Mouse (Mus musculus) kidney, postnatal 25 days (tissue): ENCODE measurements around the gene Trio.

Source experiments
- DNase-seq, 2 experiments: peaks; one replicate each; pipeline ENCODE4 v3.0.0; 2021; ENCODE audit warnings: mixed read lengths in 2 of 2

The Trio gene

DNA sequence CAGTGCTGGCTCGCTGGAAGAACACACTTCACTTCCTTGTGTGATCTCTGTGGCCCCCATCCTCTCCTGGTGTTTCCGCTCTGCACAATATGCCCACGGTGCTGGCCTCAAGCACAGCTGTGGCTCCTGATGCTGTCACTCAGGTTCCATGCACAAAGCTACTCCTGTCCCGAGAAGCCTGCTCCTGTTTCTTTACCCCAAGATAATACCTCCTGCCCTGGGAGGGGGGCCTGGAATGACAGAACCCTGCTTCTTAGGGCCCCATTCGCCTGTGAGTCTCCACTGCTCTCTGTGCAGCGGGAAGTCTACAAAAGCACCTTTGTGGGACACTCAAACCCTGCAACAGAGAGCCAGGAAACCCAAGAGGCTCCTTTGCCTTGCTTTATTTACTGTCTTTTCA, 232.4 kb downstream of the Trio start:
- DNase-seq: no peak

DNA sequence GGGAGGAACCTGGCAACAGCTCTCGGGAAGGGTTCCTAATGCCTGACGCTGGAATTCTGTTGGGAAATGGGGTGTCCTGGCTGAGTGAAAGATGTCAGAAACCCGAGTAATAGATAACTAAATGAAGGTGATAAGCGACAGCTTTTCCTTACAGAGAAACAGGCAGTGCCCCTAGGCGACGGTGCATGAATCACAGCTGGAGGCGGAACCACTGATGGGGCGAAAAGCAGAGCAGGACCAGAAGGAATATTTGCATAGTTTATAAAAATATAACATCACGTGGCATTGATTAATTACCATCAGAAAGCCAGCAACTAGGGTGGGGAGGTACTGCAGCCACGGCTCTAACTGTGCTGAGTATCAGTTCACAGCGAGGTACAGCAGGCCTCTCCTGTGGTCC, 233.2 kb downstream of the Trio start:
- no peak for DNase-seq

DNA sequence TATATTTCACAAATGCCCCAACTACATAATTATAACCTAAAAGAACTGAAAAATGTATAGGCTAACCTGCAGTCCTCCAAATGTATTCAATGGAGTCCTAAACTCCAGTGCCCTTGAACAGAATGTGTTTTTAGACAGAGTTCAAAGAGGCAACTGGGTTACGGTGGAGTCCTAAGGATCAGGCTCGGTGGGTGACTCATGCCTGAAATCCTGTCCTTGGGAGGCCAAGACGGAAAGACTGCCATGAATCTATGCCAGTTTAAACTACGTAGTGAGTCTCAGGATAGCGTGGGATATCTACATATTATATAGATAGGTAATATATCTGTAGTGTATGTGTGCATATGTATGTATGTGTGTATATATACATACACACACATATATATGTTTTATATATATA, 234.5 kb downstream of the Trio start:
- no peak for DNase-seq

DNA sequence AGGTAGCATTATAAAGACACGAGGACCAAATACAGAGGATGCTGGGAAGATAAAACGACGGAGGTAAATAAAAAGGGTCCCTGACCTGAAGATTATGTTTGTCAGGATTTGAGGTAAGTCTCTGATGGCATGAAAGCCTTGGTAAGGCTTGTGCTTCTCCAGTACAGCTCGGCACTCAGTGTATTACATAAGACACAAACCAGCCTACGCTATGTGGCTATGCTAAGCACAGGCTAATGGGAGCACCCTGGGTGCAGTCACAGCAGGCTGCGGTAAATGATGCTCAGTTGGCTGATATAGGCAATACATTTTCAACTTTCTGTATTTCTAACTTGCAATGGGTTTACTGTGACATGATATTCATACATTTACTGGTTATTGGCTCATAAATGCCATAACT, 234.9 kb downstream of the Trio start:
- no peak for DNase-seq

DNA sequence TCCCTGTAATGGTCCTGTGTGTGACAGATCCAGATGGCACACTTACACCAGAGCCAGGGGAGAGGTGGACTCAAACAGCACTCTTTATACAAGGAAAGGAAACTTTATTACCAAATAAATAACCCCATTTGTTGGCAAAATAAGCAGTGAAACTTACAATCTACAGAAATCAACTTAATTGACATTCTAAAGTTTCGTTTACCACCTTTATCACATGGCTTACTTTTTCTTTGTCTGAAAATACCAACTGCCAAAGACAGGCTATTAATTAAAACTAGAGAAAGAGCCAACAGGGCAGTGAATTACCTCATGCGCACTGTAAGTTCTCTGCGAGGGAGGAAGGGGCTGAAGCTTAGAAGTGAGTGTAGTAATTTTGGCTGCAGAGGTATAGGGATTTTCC, 236.3 kb downstream of the Trio start:
- no peak for DNase-seq

DNA sequence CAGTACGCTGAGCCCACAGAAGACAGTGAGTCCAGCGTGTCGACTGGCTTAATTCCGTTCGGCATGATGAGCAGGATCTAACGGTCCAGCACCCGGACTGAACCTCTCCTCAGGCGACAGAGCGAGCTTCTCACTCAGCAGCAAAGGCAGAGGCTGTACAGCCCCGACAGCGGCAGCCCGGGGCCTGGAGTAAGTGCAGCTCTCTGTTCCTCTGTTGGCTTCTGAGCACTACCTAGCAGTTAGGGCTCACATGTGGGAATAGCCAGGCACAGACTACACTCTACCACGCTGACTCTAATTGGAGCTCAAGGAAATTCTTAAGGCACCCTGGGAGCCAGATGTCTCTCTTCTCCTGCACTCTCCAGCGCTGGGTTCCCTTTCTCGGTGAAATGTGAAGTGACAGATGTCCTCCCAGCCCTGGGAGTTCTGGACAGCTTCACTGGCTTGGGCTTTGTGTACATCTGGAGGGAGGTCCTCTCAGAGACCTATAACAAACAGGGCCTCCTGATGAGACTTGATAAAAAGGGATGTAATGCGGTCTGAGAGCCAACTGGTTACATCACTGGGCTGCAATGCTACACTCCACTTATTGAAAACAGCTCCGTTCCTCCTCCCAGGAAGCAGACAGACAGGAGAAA, 237.4 kb downstream of the Trio start:
- DNase-seq: no peak

DNA sequence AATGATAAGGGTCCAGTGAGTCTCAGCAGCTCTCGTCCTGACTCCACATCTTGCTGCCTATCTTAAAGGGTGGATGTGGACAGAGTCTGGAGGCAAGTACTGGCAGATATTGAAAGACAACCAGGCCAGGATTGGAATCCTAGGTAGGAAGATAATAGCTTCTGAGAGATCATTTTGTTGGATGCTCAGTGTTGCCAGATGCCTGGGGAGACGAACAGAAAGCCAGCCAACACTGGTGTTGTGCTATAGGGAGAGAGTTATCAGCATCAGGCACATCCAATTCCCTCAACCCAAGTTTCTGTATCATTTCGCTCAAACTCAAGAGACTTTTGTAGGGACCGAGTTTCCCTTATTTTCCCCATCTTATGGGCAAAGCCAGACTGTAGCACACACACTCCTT, 238.5 kb downstream of the Trio start:
- DNase-seq: no peak

DNA sequence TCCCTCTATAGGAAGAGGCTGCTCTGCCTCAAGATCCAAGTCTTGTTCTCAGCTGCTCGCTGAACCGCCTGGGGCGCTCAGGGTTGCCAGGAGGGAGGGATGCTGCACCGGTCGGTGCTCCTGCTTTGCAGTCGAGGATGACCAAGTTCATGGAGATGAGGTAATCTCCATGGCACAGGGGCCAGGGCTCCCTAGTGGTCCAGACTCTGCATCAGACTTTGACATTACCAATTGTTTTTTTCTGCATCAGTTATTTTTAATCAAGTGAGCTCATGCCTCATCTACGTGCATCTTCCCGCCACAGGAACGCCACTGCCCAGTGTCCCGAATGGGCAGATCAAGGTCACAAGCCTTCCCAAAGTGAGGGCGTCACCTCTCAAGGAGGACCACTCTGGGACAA, 239.2 kb downstream of the Trio start:
- no peak for DNase-seq

DNA sequence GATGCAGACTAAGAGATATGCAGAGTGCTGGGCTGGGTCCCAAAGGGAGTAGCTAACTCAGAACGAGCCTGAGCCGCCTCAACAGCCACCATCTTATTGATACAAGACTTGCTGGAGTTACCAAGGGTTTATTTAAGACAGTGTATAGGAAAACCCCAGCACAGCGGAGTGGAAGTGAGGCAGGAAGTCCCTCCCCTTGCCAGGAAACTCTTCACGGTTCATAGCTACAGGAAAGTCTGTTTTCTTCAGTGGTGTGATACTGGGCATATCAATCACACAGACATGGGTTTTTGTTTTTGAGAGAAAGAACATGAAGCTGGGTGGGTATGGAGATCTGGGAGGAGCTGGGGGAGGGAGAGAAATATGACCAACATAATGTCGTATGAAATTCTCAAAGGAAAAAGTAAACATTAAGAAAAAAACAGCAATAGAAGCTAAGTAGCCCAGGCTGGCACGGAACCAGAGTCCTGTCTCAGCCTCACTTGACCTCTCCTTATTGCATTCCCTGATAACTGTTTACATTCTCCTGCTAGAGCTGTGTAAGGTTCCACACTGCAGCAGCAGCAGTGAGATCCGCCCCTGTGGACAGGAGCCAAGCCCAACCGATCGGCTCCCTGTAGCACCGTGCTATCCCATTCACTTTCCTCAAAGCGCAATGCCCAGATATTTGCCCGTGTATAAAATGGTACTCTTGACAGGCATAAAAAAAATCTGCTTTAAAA, 240.2 kb downstream of the Trio start:
- peak; percentile 66 to 73 for DNase-seq

DNA sequence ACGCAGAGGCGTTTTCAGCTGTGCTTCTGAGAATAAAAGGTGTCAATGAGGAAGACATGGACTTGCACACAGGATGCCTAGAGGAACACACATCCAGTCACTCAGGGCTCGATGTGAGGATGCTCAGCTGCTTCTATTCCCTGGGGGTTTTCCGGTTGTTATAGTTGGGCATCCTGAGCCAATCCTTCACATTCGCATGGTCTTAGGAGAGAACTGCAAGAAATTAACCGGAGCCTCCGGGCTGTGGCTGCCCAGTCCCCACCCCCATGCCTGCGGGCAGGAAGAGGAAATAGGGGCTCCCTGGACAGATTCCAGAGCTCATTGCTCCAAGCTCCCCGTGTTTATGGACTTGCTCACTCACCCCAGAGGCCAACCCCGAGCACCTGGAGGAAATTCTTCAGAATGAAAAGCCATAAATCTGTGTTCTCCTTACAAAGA, 241.5 kb downstream of the Trio start:
- DNase-seq: peak; percentile 85 to 86

DNA sequence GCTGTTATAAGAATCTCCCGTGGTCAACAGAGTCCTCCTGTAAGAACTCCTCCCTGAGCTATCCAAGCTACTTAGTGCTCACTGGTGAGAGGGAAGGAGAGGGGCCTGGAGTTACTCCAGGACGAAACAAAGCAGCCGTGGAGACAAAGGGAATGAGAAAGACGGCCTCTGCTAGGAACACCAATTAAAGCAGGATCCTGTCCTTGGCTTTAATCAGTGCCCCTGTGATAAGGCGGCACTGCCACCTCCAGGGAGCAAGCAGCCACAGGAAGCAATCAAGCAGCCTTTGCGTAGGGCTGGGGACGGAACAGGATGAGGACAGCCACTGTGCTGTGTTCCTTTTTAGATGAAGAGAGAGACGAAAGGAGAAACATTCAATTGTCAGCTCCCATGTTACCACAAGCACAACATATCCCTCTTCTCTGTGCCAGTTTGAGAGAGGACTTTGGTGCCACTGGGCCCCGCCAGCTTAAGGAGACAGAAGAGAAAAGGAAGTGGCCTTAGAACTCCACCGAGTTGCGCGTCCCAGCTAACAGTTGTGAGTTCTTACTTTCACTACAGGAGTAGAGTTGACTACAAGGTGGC, 242.0 kb downstream of the Trio start:
- peak; percentile 44 to 73 for DNase-seq

DNA sequence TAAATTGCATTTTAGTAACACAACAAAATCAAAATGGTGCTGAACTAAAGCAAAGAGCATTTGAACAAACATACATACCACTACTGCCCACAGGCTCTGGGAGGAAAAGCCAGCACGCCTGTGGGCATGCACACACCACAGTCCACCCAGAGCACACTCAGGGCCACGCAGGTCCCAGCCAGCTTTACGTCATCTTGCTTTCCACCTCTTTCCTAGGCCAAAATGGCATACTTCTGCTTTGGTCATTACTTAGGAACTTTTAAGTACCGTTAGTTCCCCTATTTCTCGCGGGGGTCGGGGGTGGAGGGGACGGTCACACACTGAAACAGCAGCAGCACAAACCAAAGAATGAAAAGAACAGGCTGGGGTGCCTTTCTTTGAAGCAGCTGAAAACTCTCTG, 242.6 kb downstream of the Trio start:
- DNase-seq: peak in 1 of 2 experiments; percentile 39

DNA sequence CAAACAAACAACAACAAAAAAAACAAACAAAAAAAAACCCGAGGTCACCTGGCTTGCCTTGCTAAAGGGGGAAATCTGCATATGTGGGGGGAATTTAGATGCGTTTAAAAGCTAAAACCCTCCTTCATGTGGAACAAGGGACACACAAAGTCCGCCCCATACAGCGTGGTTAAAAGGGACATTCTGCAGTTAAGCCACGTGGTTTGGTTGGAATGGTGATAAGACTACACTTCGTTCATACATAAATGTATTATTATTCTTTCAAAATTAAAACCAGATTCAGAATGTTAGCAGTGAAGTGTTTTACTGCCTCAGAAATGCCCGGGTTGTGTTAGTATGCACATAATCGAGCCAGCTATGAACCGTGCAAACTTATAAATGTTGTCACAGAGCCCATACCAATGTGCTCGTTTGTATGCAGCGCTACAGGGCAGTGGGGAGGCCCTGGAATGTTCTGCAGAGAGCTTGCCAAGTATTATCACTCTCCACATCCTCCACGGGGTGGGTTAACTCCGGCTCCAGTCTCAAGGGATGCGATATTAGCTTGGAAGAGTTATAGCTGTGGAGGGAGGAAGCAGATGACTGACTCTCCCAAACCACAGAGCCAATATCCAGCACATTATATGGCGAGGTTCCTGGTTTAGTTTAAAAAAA, 243.1 kb downstream of the Trio start:
- peak; percentile 73 to 84 for DNase-seq

DNA sequence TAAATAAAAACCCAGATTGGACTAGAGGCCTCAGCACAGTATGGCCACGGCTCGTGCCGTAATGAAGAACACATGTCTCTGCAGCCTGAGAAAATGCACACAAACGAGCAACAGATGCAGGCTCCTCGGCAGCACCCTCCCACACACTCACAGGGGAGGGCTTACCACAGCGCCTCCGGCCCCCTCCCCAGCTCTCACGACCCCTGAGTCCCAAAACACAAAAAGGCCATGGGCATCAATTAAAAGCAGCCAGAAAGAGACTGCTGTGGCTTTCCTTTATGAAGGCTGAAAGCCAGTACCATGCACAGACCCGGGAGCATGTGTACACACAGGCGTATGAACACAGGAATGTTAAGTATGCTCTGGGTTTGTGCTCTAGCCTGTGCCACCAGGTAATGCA, 245.8 kb downstream of the Trio start:
- DNase-seq: peak in 1 of 2 experiments; percentile 34

DNA sequence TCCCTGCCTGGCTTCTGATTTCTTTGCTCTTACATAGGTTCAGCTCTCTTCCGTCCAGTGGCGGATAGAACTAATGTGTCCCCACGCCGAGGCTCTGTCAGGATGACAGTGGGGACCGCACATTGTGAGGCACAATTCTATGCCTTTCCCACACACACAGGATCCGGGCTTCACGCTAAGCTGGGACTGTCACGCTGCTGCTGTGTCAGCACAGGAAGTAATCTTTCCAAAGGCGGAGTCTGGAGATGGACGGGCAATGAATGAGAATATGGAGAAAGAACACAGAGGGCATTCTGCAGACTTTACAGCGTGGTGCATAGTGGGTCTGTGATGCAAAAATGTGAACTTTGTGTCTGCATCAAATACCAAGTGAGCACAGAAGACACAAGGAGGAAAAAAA, 246.2 kb downstream of the Trio start:
- DNase-seq: peak; percentile 36 to 42

DNA sequence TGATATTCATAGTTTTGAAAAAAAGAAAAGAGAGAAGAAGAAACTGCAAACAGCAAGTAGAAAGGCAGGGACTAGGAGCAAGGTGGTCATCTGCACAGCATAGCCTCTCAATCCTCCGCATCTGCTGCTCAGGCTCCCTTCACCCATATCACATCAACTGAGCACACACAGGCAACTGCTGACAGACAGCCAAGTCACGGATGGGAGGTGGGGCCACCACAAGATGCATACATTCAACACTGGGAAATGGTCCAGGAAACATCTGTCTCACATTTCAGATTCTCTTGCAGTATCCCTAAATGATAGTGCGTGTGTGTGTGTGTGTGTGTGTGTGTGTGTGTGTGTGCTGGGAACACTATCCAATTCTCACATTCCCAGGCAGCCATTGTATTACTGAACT, 247.4 kb downstream of the Trio start:
- peak in 1 of 2 experiments; percentile 31 for DNase-seq

DNA sequence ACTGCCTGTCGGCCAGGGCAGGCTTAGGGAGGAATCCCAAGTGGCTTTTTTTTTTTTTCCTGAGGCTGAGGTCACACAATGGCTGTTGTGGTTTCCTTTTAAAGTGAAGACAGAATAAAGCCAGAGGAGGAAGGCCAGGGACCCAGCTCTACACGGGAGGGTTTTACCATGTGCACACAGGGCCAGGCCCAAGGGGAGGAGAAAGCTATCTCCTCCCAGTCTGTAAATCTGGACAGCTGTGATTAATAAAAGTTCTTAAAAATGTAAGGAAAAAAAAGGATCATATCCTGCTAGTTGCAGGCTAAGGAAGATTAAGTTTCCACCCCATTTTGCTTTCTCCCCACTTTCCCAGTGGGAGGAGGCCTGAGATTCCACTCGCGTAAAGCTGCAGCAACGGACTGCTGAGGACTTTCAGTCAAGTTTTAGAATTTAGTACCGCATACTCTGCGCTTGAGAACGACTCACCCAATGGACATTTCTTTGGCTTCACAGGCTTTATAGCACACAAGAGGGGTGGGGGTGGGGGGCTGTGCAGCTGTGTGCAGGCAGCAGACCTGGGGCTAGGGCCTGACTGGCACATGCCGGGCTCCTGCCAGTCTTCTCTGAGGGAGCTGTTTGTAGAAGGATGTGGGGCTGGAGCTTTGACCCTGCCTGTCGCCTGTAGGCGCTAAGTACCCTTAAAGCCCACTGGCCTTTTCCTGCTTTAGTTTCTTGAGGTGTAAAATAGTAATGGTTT, 248.0 kb downstream of the Trio start:
- DNase-seq: peak in 1 of 2 experiments; percentile 35

DNA sequence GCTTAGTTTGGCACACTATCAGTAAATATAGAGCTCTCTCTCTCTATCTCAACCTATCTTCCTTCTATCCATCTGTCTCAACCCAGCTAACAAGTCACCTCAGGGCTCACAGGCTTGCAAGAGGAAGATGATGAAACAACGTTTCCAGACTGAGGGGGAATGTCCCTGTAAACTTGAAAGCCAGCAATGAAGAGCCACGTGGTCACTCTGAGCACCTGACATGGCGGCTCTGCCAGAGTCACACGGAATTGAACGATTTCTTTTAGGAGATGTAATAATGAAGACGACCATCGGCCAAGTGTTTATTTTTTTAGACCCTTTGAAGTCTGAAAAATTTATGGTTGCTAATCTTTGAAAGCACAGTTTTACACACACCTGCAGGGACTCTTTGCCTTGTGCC, 251.2 kb downstream of the Trio start:
- no peak for DNase-seq

DNA sequence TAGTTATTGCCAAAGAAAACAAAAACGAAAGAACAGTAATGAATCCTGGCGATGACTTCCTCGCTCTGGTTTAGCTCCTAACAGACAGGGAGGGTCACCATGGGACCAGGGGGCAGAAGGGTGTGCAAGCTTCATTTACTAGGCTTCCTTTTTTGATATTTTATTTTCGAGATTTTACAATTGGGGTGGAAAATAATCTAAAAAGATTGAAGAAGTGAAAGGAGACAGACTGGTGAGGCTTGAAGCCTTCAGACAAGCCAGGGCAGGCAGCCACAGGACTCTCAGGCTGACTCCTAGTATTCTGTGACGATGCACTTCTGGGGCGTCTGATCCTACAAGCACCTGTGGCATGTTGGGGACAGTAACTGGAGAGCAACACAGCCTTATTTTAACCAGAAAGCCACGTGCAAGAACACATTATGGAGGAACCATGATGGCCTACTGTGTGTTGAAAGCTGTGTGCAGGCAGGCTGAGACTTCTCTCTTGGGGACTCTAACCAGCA, 253.5 kb downstream of the Trio start:
- no peak for DNase-seq

DNA sequence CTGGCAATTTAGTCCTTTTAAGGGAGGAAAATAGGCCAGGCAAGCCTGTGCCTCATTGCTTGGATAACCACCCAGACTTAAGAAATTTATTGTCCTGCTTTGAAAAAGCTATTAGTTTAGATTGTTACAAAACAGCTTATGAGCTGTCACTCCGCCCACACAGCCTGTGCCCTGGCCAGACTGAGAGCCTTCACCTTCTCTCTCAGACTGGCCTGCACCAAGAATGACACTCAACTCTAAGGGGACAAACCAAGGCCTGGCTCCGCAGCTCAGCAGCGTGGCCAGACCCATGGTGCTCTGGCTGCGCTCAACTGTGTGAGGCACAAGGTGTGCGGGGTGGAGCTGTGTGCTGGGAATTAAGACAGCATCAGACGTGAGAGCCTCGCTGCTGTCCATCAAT, 254.1 kb downstream of the Trio start:
- DNase-seq: no peak

DNA sequence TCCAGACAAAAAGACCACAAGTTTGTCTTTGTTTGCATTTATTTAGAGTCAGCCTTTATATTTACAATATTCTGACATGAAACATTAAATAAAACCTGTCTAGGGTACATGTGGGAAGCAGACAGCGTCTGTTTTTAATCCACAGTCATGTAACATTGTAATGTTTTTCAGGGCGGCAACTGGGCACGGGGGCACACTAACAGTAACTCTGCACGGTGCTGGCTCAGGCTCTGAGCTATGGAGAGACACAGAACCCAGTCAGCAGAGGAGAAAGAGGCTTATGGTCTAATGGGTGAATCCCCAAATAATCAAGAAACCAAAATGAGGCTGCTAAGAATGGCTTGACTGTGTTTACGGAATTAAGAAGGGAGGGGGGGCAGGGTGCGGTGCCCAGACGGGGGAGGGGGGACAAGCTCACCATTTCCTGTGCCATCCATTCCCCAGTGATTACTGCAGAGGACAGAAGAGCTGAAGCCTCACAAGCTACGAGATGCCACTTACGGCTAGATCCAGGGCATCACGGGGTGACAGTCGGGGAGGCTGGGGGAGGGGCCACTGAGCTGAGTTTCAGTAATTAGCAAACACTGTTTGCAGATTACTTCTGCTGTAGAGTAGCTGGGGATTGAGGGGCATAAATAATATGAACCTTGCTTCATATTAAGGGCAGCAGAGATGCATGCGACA, 255.0 kb downstream of the Trio start:
- DNase-seq: no peak

DNA sequence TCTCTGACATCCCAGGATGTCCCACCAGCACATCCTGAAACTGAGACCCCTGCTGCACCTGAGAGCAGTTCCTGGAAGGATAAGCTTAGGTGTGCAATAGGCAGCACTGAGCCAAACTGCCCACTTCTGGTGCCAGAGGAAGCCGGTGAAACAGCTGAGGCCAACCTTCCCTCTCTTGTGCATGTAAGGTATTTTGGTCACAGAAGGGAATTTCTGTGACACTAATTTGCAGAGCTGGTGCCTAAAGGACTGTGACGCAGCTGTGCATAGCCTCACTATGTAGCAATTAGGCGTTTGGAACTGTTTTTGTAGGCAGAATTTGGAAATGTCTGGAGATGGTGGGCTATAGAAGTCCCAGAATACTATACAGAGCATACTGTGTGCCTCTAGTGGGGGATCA, 264.2 kb downstream of the Trio start:
- DNase-seq: no peak
